Mouse (Mus musculus): ENCODE results near the gene Eif3j1.
"Not testable (repeated sequence)": the region's sequence is repeated elsewhere in the genome, so short reads cannot be mapped to it uniquely, and the experiment has no call there.

Gene Eif3j1

GRCm38 (mm10) chr2:122097686-122098085 is 69.3 kb downstream of the Eif3j1 start:
- DNase-seq (ENCODE audit: extremely low read depth, insufficient read length, low spot score) = not testable (repeated sequence)

- no peak for DNase-seq (ENCODE audit: extremely low read depth, insufficient read length, low spot score)
Observed at GRCm38 (mm10) chr2:122102070-122102469, 73.7 kb downstream of the Eif3j1 start.

Data from 3134 (cell line).